Mouse (Mus musculus): ENCODE measurements at regions not wholly inside any gene's neighbourhood (a gene's known extent, or its start where the extent isn't known, plus 50 kb on each side); places are given as distances from the start of the nearest gene placed in this dataset.

- DNase-seq (ENCODE audit: low spot score), result no peak
These were observed 59.8 kb upstream of the Speer4c start for GRCm38 (mm10) chr5:15773839-15774238.

GRCm38 (mm10) chr5:15774567-15774966, 60.5 kb upstream of the Speer4c start:
- DNase-seq (ENCODE audit: low spot score), result no peak

- no peak for DNase-seq (ENCODE audit: low spot score)
These were observed 62.0 kb upstream of the Speer4c start for GRCm38 (mm10) chr5:15776106-15776505.

GRCm38 (mm10) chr5:15803583-15803982, 89.5 kb upstream of the Speer4c start:
- no peak for DNase-seq (ENCODE audit: low spot score)

- DNase-seq (ENCODE audit: low spot score), result no peak
These were observed 102.8 kb upstream of the Speer4c start for GRCm38 (mm10) chr5:15816864-15817263.

GRCm38 (mm10) chr5:15817366-15817765, 103.3 kb upstream of the Speer4c start:
- no peak for DNase-seq (ENCODE audit: low spot score)

GRCm38 (mm10) chr5:15822989-15823388, 108.9 kb upstream of the Speer4c start:
- no peak for DNase-seq (ENCODE audit: low spot score)

- no peak for DNase-seq (ENCODE audit: low spot score)
These were observed 103.0 kb upstream of the Cacna2d1 start for GRCm38 (mm10) chr5:15831527-15831926.

GRCm38 (mm10) chr5:15832338-15832737, 102.2 kb upstream of the Cacna2d1 start:
- DNase-seq (ENCODE audit: low spot score), result no peak

- DNase-seq (ENCODE audit: low spot score), result peak; percentile 8
These were observed 96.2 kb upstream of the Cacna2d1 start for GRCm38 (mm10) chr5:15838108-15838972.

GRCm38 (mm10) chr5:15846790-15847189, 87.7 kb upstream of the Cacna2d1 start:
- DNase-seq (ENCODE audit: low spot score), result no peak

- no peak for DNase-seq (ENCODE audit: low spot score)
These were observed 85.0 kb upstream of the Cacna2d1 start for GRCm38 (mm10) chr5:15849520-15849919.

- no peak for DNase-seq (ENCODE audit: low spot score)
These were observed 84.2 kb upstream of the Cacna2d1 start for GRCm38 (mm10) chr5:15850126-15850801.

GRCm38 (mm10) chr5:15854752-15855151, 79.7 kb upstream of the Cacna2d1 start:
- no peak for DNase-seq (ENCODE audit: low spot score)

- DNase-seq (ENCODE audit: low spot score), result no peak
These were observed 77.5 kb upstream of the Cacna2d1 start for GRCm38 (mm10) chr5:15857034-15857433.

GRCm38 (mm10) chr5:15874065-15874464, 60.4 kb upstream of the Cacna2d1 start:
- DNase-seq (ENCODE audit: low spot score), result no peak

- DNase-seq (ENCODE audit: low spot score), result no peak
These were observed 51.5 kb upstream of the Cacna2d1 start for GRCm38 (mm10) chr5:15883004-15883403.

Measured in thymus, postnatal 0 days (tissue).